Mouse (Mus musculus): ENCODE data around the gene Cct2.
"Not testable (repeated sequence)": the region's sequence is repeated elsewhere in the genome, so short reads cannot be mapped to it uniquely, and the experiment has no call there.

Gene Cct2

DNA sequence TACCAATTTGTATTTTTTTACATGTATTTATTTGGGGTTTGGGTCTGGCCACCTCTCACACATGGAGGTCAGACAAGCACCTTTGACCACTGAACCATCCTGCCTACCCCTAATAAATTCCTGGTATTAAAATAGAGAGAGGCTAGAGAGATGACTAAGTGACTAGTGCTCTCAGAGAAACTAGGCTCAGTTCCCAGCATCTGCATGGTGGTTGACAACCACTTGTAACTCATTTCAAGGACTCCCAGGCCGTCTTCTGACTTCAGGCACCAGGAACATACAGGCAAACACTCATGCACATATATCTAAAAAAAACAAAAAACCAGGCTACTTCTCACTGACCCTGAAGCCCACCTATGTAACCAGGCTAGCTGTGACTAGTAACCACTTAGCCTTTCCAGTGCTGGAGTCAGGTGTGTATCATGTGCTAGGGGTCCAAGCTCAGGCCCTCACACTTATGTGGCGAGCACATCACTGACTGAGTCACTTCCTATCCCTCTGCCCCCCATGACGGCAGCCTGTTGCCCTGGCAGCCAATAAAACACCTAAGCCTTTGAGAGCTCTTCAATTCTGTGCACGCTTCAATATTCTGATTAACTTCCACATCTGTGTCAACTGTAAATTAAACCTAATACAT is 13.5 kb downstream of the Cct2 start:
- DNase-seq (ENCODE audit: low spot score in 2 of 2) = peak; percentile 21 to 48

DNA sequence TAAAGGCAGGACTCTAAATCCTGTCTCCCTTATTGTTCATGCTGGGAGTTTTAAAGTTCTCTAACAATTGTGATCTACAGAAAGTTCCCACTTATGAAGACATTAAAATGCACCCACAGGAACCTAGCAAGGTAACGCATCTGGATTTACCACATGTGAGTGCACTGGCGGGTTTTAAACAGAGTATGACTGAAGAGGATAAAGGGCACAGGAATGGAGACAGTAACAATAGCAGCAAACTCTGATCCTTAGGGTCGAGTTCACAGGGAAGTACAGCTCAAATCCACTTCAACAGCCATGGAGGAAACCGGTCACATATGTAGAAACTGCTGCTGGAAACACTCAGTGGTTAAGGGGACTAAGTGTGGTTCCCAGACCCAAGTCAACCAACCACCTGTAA is 14.4 kb downstream of the Cct2 start:
- DNase-seq (ENCODE audit: low spot score in 2 of 2) = no peak

DNA sequence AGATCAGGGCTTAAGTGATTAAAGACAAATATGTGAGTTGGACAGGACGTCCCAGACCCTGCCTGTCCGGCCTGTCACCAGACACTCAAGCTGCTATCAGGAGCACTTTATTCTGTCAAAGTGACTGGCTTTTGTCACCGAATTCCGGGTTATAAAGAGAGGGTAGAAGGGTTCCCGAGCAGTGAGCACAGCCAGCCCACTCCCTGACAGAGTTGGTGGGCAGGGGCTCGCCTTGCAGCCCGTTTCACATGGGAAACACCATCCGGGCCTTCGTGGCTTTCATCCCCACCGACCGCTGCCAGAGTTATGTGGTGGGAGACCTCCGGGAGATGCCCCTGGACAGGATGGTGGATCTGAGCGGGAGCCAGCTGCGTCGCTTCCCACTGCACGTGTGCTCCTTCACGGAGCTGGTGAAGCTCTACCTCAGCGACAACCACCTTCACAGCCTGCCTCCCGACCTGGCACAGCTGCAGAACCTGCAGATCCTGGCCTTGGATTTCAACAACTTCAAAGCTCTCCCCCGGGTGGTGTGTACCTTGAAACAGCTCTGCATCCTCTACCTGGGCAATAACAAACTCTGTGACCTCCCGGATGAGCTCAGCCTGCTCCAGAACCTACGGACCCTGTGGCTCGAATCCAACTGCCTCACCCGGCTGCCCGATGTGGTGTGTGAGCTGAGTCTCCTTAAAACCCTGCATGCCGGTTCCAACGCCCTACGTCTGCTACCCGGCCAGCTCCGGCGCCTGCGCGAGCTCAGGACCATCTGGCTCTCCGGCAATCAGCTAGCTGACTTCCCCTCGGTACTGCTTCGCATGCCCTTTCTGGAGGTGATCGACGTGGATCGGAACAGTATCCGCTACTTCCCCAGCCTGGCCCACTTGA is 18.2 kb downstream of the Cct2 start, which contains the start of gene Lrrc10:
TSS of gene Lrrc10 (plus strand) at position 167 of the 882 bp plus-strand sequence.
- peak; percentile 41 to 46 for DNase-seq (ENCODE audit: low spot score in 2 of 2)

DNA sequence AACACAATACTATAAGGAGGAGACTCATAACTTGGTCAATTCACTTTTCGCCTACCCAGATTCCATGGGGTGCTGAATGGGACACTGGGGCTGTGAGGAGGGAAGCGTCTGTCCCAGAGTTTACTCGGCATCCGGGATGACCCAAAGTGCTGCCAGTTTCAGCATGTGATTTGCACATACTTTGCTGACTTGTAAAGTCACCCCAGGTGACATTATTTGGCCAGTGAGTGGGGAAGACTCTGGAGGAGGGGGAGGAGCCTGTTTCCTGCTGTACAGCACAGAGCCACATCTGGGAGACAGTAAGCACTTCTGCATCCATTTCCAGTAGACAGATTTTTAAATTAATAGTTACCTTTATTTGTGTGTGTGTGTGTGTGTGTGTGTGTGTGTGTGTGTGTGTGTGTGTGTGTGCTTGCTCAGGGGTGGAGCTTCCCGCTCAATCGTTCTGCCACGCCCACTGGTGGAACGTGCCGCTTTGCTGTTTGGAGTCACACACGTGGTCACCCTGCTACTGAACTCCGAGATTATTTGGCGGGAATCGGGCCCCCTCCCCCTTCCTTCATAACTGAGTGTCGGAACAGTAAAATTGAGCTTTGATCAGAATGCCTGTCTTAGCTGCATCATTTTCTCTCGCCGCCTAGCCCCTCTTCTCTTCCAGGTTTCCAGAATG is 20.0 kb downstream of the Cct2 start:
- DNase-seq (ENCODE audit: low spot score in 2 of 2) = peak; percentile 67 to 69

DNA sequence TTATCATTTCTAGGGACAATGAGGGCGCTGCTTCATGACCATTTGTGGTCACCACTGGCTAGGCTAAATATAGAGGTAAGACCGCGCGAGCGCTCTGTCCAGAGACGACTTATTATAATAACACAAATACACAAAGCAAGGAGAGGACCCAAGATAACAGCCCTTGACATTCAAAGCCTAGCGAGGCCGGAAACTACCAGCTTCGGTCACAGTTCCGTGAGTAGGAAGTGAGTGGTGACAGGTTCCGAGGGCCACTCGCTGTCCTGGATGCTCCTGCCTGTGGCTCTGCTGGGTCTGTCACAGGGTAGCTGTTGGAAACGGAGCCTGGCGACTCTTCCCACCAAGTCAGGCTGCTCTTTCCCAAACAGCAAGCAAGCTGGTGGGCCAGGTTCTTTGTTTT is 21.3 kb downstream of the Cct2 start:
- peak; percentile 69 to 71 for DNase-seq (ENCODE audit: low spot score in 2 of 2)

DNA sequence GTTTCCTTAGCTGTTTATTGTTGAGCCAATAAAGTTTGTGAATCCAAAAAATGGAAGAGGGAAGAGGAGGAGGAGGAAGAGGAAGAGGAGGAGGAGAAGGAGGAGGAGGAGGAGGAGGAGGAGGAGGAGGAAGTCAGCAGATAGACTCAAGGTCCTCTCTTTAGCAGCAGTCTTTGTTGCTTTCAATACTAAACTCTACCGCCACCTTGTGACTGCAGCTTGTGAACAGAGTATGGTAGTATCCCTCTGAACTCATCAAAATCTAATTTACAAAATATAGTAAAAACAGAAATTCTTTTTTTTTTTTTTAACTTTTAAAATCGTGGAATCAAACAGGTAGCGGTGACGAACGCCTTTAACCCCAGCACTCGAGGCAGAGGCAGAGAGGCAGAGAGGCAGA is 23.3 kb downstream of the Cct2 start:
- DNase-seq (ENCODE audit: low spot score in 2 of 2) = no peak

DNA sequence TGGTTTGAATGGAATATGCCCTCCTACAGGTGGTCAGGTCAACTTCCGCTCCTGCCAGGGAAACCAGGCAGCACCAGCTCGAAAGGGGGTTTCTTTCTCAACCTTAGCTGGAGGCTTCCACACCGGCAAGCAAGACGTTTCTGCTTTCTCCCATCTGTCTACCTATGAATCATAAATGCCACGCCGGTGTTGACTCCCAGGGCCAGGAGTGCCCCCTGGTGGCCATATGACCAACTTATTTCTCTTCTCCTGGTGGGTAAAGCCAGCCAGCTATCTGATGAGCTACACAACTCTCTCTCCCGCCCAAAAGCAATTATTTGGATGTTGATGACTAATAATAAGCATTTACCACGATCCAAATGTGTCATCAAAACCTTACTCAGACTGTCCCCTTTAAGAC is 29.8 kb downstream of the Cct2 start:
- peak; percentile 41 to 72 for DNase-seq (ENCODE audit: low spot score in 2 of 2)

DNA sequence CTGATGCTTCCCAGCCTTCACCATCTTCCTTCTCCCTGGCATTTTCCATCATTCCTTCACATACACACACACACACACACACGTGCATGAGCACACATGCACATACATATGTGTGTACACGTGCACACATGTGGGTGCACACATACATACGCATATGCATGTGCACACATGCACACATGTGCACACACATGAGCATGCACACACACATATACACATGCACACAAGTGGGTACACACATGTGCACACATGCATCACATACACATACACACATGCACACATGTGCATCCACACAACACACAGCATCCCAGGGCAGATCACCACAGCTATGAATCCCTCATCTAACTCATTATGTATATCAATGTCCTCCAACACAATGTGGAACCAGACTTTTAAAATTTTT is 32.5 kb downstream of the Cct2 start:
- DNase-seq (ENCODE audit: low spot score in 2 of 2) = no peak

DNA sequence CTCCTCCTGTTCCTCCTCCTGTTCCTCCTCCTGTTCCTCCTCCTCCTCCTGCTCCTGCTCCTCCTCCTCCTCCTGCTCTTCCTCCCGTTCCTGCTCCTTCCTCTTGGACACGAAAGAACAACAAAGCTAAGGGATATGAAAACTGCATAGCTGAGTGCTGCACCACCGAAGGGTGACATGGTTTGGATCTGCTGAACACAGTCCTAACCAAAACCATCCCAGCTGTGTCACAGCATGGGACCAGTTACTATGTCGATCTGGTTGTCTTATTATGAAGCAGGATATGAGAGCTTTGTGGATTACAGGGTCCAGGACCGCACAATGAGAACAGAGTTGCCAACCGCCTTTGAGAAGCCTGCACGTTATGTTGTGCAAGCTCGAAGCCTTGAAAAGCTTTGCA is 37.4 kb downstream of the Cct2 start:
- no peak for DNase-seq (ENCODE audit: low spot score in 2 of 2)

DNA sequence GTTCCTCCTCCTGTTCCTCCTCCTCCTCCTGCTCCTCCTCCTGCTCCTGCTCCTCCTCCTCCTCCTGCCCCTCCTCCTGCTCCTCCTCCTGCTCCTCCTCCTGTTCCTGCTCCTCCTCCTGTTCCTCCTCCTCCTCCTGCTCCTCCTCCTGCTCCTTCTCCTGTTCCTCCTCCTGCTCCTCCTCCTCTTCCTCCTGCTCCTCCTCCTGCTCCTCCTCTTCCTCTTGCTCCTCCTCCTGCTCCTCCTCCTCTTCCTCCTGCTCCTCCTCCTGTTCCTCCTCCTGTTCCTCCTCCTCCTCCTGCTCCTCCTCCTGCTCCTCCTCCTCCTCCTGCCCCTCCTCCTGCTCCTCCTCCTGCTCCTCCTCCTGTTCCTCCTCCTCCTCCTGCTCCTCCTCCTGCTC is 37.8 kb downstream of the Cct2 start:
- not testable (repeated sequence) for DNase-seq (ENCODE audit: low spot score in 2 of 2)

DNA sequence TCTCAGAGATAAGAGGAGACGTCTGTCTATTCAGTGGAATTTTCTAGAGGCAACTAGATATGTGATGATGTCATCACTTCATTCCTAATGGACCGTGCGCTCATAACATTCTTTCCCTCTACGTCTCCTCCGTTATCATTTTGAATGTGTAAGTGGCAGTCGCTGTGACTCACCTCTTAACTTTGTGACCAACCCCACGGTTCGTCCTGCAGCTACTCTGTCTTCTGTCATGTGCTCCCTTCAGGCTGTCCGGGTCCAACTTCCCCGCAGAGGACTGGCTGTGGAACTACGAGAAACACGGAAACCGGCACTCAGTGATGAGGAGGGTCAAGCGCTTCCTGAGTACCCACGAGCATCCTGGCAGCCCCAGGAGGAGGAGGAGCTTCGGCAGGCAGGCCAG is 39.9 kb downstream of the Cct2 start:
- no peak for DNase-seq (ENCODE audit: low spot score in 2 of 2)

DNA sequence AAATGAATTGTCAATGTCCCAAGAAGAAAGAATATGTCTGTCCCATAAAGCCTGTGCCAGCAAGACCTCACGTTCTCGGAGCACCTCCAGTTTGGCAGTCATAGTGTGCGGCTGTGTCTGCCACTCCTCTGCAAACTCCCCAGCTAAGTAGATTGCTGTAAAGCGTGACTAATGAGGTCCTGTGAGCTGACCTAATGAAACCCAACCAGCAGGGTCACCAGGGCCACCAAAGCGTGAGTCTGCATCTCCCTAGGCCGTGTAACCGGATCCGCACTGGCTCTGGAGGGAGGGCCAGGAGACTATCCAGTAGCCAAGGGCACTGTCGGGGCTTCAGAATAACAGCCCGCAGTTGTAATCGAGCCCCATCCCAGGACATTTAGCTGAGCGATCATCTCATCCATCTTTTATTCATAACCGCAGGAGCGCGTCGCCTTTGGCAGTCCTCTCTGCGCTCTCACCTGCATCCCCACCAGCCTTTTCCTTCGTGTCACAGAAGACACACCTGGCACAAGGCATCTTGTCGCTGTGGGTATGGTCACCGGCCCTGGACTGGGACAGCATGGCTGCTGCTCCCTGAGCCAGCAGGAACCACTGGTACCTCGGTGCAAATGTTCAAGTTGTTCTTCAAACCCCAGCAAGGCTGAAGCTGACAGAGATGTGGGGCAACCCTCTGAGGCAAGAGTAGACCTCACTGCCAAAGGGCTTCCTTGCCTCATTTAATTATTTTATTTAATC is 42.4 kb downstream of the Cct2 start:
- no peak for DNase-seq (ENCODE audit: low spot score in 2 of 2)

DNA sequence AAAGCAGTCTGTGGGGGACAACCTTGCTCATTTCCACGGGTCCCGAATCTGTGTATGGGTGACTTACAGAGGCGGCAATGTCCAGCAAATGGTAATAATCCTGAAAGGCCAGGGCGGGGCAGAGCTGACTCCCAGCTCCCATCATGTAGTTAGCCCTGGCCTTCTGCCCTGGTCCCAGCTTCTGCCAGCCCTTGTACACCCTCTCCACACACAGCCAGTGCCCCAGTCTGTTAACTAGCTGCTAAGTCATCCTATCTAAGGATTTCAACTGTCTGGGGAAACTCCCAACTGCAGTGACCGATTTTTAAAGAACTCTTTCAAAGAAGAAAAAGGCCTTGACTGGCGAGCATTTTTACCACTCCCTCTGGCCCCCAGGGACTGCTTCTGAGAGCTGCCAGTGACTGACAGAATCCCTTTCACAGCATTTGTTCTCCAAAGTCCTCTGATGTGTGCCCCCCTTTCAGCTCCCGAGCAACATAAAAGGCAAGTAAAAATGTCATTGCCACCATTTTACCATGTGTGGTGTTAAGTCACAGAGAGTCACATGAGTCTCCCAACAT is 45.3 kb downstream of the Cct2 start:
- peak in 1 of 2 experiments; percentile 33 for DNase-seq (ENCODE audit: low spot score in 2 of 2)

DNA sequence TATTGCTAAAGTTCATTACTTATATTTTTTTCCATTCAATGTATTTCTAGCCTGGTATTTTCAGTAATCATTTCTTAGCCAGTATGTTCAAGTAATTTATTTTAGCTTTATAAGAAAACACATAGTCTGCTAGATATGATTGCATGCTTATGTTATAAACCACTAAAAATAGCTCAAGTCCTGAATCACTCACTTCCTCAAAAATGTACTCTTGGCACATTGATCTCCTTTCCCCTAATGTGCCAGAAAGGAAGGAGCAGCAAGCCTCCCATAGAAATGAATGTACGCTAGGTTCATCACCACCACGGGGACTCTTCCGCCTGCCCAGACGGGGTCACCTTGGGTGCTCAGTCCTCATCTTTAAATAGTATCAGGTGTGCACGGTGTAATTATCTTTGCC is 49.0 kb downstream of the Cct2 start:
- no peak for DNase-seq (ENCODE audit: low spot score in 2 of 2)

DNA sequence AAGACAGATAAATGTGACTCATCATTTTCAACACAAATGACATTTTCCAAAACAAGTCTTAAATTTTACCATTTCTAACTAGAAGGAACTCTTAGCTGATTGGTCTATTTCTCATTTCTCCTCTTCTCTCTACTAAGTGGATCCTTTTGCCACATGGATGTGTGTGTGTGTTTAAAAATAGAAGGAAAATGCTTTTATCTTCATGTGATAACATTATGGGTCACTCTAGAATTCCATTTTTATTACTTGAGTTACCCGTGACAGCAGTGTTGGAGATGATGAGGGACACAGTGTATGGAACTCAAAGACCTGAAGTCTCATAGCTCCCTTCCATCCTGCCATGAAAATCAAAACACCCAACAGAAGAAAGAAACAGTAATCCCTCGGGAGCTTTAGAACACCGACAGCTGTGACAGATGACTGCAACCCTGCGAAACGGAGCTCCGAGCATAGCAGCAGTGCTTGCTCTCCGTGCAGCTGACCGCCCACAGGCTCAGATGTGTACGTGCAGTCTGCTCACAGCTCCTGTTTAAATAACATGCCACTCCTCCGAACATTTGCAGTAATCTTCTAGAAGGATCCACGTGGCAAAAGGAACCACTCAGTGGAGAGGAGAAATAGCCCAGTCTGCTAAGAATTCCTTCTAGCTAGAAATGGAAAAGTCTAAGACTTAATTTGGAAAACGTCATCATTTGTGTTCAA is 49.8 kb downstream of the Cct2 start:
- DNase-seq (ENCODE audit: low spot score in 2 of 2) = no peak

DNA sequence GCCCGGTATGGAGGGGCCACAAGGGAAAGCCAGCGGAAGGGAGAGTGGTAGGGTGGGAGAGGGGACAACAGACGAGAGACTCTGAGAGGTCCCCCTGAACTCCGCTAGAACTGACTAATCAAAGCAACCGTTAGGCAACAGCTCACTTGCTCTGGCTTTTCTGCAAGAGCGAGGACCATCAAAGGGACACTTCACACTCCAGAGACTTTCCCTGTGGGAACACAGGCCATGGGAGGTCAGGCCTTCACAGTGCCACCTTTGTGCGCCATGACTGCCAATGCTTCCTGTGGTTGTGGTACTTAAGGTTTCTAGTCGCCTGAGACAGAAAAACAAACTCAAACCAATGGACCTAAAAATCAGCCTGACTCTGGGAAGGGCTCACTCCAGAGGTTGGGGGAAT is 52.6 kb downstream of the Cct2 start:
- no peak for DNase-seq (ENCODE audit: low spot score in 2 of 2)

DNA sequence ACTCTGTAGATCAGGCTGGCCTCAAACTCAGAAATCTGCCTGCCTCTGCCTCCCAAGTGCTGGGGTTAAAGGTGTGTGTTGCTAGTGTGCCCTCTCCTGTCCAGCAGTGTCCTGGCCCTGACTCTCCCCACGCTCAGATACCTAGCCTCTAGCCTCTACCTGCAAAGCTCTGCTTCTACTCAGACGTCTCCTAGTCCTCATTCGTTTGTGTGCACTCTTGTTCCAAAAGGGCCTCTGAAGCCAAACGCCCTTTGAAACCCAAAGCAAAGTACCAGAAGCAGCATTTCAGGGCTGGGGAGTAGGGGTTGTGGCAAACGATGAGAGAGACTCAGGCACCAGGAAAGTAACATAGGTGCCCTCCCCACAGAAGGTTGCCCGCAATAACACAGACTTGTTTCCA is 53.9 kb downstream of the Cct2 start:
- no peak for DNase-seq (ENCODE audit: low spot score in 2 of 2)

DNA sequence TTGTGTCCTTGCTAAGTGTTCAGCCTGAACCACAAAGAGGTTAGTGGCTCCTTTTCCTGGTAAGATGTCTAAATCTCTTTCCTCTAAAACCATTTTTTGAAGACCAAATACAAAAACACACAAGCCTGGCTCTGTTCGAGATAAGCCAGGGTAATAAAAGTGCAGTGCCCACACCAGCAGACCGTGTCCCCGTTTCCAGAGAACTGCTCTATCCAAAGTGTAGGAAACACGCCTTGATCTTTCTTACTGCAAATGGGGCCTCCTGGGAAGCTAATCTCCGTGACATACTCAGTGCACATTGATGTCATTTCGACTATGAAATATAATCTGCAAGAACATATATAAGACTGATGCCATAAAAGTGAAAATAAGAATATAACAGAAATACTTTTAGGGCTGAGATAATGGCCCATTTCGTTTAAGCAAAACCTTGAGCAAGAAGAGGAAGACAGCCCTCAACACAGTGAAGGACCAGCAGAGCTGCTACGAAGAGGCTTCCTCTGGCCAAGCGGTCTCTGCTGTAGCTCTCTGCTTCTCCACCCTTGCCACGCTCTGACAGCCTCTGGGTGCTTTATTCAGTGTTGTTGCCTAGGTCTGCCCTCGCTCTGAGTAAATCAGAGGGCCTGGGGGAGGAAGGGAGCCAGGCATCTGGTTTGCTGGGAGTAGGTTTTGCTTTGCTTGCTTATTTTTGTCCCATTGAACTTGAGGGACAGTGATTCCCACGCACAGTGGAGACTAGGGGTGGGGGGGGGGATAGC is 57.7 kb downstream of the Cct2 start:
- DNase-seq (ENCODE audit: low spot score in 2 of 2) = no peak

DNA sequence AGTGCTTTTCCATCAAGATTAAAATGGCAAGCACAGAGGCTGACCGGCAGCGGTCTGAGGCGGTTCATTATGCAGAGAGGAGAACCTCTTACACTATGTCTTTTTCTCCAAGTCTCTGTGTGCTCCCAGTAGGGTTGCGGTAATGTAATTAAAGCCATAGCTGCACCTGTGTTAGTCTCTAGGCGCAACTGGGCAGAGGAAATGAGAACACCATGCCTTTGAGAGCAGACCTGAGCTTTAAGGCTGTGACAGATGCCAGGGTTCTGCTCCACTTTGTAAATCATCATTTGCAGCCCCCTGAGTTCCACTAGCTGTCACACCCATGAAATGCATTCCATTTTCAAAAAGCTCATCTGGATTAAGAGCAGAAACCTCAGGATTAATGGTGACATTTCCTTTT is 58.9 kb downstream of the Cct2 start:
- no peak for DNase-seq (ENCODE audit: low spot score in 2 of 2)
